Comparison of ENCODE assay signal across 1 mouse cellular context in the genomic region with DNA sequence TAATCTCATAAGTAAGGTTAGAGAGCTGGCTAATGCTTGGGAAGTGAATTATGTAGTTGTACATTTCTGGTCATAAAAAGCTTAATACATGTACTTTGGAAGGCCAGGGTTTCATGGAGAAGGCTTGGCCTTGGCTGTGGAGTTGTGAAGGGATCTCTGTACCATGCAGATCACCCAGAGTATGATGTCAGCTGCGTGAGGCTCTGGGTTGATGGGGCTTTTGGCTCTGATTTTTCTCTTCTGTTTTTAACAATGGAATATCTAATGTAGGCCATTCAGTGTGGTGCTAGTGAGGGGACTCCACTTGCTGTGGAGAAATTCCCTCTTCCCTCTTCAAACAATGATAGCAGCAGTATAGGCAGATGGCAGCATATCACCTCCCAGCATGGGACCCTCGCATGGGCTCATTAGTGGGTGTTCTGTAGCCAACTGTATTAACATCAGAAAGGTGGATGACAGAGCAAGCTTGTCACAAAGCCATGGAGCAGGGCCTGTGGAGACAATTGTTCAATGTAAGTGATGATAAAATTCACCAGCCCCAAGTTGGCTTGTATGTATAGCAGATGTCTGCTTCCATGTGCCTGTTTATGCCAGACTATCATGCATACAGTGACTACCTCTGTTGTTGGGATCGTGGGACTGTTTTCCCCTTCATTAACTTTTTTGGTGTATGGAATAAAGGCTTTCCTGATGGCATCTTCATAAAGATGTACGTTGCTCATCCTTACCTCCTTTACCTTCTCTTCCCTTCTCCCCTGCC.
TF ChIP-seq lines count a peak whose summit lies in the region.

No protein-coding gene starts in this region.

TF ChIP-seq in ES-E14, 5 proteins besides CTCF, POLR2A, EP300 and RAD21 (continued from another document):
- TF ChIP-seq ZC3H11A (IDR thresholded peaks at IDR 0.05; ENCODE audit: borderline replicate concordance, low read depth, low read length) (no peak), MAFK (IDR thresholded peaks at IDR 0.05; ENCODE audit: insufficient read depth, low read depth, low read length) (peak; percentile 55; the same call in 1 of the 2 replicates), HCFC1 (IDR thresholded peaks at IDR 0.05; ENCODE audit: borderline replicate concordance, insufficient read depth, low read length) (no peak), CHD2 (IDR thresholded peaks at IDR 0.05; ENCODE audit: low read depth, low read length) (no peak)
